Mouse (Mus musculus) layer of hippocampus, adult 18-20 months (tissue): ENCODE measurements around the gene Zdhhc25. TPM values are rescaled to one million over a fixed set of nuclear protein-coding genes. Genes with fewer than 3 reads are reported as not detected.

ENCODE experiments used
- DNase-seq, 2 experiments: peaks; one replicate each; pipeline ENCODE4 v3.0.0; 2022; ENCODE audit warnings: low spot score in 2 of 2
- total RNA-seq, 2 experiments: library from RNA; stranded (reverse); gene quantifications; 2 replicates each; pipeline ENCODE4 v1.2.3; 2021

Zdhhc25 gene
- total RNA-seq, 2 experiments from 2014 or later = not detected

GRCm38 (mm10) chr15:88626886-88627488 lies 26.9 kb downstream of the Zdhhc25 start:
- no peak for DNase-seq

- DNase-seq = no peak
Measured at GRCm38 (mm10) chr15:88628801-88629356, 28.8 kb downstream of the Zdhhc25 start.

GRCm38 (mm10) chr15:88635205-88635604 lies 35.1 kb downstream of the Zdhhc25 start:
- DNase-seq = no peak

- DNase-seq = peak; percentile 64 to 84
Measured at GRCm38 (mm10) chr15:88651019-88651418, 50.9 kb downstream of the Zdhhc25 start.

Other genes starting within 250 kb of the Zdhhc25 start
- gene Brd1, start 133.9 kb downstream of the Zdhhc25 start, total RNA-seq = 10 to 100 TPM; 55.0 to 58.8 TPM
- gene Zbed4, start 151.4 kb downstream of the Zdhhc25 start, total RNA-seq = 10 to 100 TPM; 10.6 to 10.8 TPM
- gene Alg12, start 219.0 kb downstream of the Zdhhc25 start, total RNA-seq = 10 to 100 TPM; 12.0 to 12.4 TPM
- gene Creld2, start 219.3 kb downstream of the Zdhhc25 start, total RNA-seq = 10 to 100 TPM; 29.7 to 30.6 TPM